Mouse (Mus musculus) layer of hippocampus, adult 9-11 months (tissue): ENCODE measurements around the gene Mamdc2.
A peak's percentile ranks its signal among the peaks of the same experiment; 100 is the strongest.
"Not testable (repeated sequence)": the region's sequence is repeated elsewhere in the genome, so short reads cannot be mapped to it uniquely, and the experiment has no call there.

Source experiments
- DNase-seq: peaks from one replicate; pipeline ENCODE4 v3.0.0; 2022

The Mamdc2 gene

DNA sequence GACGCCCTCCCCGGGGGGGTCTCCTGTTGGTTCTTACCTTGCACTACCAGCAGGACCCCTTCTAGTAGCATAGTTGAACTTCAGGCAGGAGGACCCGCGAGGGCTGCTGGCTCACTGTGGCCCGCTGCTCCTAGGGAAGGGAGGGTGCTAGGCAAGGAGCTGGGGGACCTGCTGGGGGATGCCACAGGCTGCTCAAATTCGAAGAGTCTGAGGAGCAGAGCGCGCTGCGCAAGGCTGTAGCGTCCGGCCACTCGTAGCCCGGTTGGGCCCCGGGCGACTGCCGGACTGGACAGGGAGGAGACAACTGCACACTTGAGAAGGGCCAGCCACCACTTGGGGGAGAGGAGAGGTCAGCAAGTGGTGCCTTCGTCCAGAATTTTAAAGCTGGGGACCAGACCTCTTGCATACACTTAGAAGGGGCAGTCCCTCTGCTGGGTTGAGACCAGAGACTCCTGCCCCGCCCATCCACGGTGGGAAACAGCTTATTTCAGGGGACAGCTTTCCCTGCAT is at the start of gene Mamdc2:
TSS of gene Mamdc2 (minus strand) at position 455 of the 510 bp plus-strand sequence.
- DNase-seq: no peak

DNA sequence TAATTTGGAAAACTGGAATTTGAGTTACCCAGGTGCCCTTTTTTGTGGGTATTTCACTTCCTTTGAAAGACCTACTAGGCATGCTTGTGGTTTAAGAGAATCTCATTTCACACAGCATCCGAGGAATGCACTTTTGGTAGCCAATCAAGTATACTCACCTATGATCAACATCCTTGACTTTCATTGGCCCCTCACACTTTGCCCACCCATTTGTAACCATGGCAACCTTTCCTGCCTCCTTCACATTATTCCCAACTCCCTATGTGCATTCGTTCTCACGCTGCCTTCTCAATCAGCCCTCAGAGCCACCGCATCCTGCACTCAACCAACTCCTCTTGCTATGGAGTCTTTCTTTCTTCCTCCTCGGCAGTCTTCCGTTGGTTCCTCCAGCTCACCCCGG is 49.8 kb upstream of the Mamdc2 start:
- DNase-seq: no peak

DNA sequence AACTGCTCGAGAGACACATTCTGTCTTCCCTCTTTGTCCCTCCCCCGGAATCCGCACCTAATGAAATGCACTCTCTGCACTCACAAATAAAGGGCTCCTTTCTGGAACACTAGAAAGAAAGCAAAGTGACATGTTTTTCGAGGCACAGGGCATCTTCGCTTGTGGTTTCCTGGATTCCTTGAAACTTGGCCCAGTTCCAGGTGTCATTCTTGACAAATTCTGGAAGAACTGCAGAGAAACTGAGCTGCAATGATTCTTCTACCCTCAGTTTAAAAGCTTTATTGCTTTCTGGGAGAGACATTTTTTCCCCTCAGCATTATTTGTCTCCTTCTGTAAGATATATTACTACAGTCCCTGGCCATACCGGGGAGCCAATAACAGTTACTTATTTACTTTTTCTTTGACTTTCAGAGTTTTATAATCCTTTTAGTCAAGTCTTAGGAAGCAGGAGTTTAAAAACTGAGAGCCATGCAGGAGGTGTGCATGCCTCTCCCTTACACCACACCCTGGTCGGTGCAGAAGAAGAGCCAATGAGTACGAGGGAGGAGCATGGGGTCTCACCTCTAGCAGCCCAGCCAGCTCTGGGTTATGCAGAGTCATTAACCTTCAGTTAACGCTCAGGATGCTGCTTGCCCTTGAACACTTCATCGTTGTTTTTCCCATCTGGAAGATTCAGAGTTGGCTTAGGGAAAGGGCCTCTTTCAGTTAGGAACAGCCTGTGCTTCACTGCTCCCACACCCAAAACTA is 49.1 kb upstream of the Mamdc2 start:
- DNase-seq: no peak

DNA sequence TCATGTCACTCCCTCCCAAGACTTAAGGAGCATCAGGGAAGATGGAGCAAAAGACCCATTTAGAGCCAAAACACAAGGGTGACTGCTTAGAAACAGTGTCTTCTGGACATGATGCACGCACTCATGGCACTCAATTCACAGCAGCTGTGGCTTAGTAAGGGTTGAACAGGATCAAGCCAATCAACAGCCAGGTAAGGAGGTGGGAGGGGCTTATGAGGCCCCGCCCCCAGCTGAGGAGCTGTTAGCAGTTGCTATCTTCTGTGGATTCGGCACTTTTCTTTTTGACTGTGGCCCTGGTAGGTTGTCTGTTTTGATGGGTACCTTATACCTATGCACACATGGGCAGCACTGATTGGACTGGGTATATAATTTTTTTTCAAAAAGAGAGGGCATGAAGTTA is 48.3 kb upstream of the Mamdc2 start:
- DNase-seq: no peak

- DNase-seq: peak; percentile 30
Observed at GRCm38 (mm10) chr19:23492663-23493062, 44.4 kb upstream of the Mamdc2 start.

DNA sequence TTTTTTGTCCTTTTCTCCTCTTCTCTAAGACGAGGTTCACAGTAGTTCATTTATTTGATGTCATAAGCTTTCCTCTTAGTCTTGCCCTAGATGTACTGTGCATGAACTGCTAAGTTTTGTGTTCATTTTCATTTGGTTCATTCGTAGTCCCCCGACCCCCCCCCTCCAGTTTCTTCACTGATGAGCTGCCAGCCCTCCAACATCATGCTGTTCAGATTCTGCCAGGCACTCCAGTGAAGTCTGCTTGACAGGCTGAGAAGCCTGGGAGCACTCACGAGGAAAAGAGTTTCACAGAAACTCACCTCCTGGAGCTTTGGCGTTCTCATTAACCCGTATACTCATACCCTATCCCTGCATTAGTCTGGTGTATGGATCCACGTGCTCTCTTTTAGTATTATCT is 42.5 kb upstream of the Mamdc2 start:
- not testable (repeated sequence) for DNase-seq

- peak; percentile 77 for DNase-seq
Observed at GRCm38 (mm10) chr19:23489780-23490179, 41.5 kb upstream of the Mamdc2 start.

DNA sequence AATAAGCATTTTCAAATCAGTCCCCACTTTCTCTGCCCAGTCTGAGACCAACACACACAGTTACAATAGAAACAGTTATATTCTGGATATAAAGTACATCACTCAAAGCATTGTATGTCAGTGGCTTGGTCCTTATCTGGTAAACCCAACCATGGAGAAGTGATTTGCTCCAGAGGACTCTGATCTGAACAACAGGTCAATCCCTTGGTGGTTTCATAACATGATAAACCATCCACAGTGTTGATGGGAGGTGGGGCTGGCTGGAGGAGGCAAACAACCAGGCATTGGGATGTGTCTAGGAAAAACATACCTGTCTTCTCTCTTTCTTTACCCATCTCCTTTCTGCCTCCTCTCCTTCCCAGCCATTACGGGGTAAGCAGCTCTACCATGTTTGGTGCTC is 39.2 kb upstream of the Mamdc2 start:
- DNase-seq: no peak

GRCm38 (mm10) chr19:23486631-23487270 is 38.5 kb upstream of the Mamdc2 start:
- no peak for DNase-seq

- no peak for DNase-seq
Observed at GRCm38 (mm10) chr19:23485940-23486600, 37.8 kb upstream of the Mamdc2 start.

- not testable (repeated sequence) for DNase-seq
Observed at GRCm38 (mm10) chr19:23482571-23482970, 34.3 kb upstream of the Mamdc2 start.

DNA sequence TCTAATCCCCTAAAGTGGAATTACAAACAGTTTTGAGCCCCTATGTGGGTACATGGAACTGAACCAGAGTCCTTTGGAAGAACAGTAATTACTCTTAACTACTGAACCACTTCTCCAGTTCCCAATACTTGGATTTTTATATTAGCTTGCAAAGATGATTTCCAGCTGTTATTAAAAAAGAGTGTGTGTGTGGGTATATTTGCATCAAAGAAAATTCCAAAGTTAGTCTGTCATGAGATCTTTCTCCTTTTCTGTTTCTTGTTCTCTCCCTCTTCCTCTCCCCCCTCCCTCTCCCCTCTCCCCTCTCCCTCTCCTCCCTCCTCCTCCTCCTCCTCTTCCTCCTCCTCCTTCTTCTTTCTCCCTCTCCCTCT is 31.3 kb upstream of the Mamdc2 start:
- no peak for DNase-seq

- no peak for DNase-seq
Observed at GRCm38 (mm10) chr19:23478895-23479596, 30.8 kb upstream of the Mamdc2 start.

DNA sequence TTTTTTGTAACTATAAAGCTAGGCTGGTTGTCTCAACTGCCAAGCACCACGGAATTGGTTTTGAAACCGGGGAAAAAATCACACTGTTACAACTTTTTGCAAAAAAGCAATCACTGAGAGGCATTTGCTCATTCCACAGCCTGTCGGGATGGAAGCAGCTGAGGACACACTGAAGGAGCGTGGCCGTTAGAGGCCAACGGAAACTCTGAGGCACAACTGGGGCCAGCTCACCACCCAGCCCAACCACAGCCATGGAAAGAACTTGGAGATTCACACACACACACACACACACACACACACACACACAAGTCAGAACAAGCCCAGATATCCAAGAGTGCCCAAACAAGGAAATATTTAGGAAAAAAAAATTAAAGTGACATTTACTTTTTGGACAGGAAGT is 29.6 kb upstream of the Mamdc2 start:
- no peak for DNase-seq

GRCm38 (mm10) chr19:23467866-23468265 is 19.6 kb upstream of the Mamdc2 start:
- DNase-seq: no peak

DNA sequence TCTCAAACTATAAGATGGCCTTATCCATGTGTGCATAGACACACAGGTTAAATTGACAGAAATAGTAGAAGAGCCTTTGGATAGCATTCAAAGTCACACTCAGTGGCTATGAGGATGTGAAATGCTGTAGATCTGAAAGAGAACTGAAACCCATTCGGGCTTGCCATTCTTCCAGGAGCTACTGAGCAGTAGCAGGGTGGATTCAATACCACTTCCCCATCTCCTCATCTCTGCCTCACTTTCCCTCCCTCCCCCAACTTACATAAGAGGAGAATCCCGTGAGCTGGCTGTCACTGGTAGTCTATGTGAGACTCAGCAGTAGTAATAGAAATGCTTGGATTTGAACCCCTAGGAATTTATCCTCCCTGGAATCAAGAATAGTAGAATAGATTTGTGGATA is 18.8 kb upstream of the Mamdc2 start:
- DNase-seq: no peak

GRCm38 (mm10) chr19:23457492-23457891 is 9.2 kb upstream of the Mamdc2 start:
- DNase-seq: no peak

GRCm38 (mm10) chr19:23451361-23451760 is 3.1 kb upstream of the Mamdc2 start:
- DNase-seq: no peak

GRCm38 (mm10) chr19:23447221-23447987 is 838 bp downstream of the Mamdc2 start:
- peak; percentile 11 for DNase-seq

GRCm38 (mm10) chr19:23444910-23445845 is 3.1 kb downstream of the Mamdc2 start:
- DNase-seq: no peak

GRCm38 (mm10) chr19:23435731-23436130 is 12.5 kb downstream of the Mamdc2 start:
- no peak for DNase-seq
